12 mouse cellular contexts compared by ENCODE assay signal in genomic region chr4:3228476-3228875, GRCm38 (mm10). TPM values are rescaled to one million over a fixed set of nuclear protein-coding genes. Genes with fewer than 3 reads are reported as not detected.
DNase-seq lines count a peak whose midpoint lies in the region; ATAC-seq and TF ChIP-seq lines count a peak whose summit lies in the region.
"Had no signal": no experiment of that assay in that cellular context is flagged by ENCODE, and none has a peak within 500 bp of the region (broad histone marks: within the 10 kb centered on the region; RNA-seq: fewer than 3 reads in every experiment).

No protein-coding gene starts in this region.

- H3K4me2 ChIP-seq in intestine, embryonic 14.5 days (ENCODE audit: low read length) = no peak overlapping the region
- H3K4me2 ChIP-seq in intestine, postnatal 0 days (replicated peaks; ENCODE audit: low read depth) = no peak overlapping the region
- H3K4me2 ChIP-seq in embryonic facial prominence, embryonic 11.5 days (ENCODE audit: low read depth, low read length) = no peak overlapping the region
- no peak overlapping the region for H3K4me2 ChIP-seq in hindbrain, embryonic 16.5 days (ENCODE audit: low read length)
- H3K4me2 ChIP-seq in midbrain, embryonic 14.5 days (ENCODE audit: low read length) = no peak overlapping the region

- no peaks in the 10 kb centered on the region for H3K4me1 ChIP-seq in intestine, embryonic 14.5 days (replicated peaks; ENCODE audit: control insufficient read depth, insufficient read depth, low read length)
- no peaks in the 10 kb centered on the region for H3K4me1 ChIP-seq in intestine, postnatal 0 days (replicated peaks; ENCODE audit: control insufficient read depth, insufficient read depth, low read length)
- no peaks in the 10 kb centered on the region for H3K4me1 ChIP-seq in embryonic facial prominence, embryonic 11.5 days (ENCODE audit: control insufficient read depth, insufficient read depth, low read length)
- H3K4me1 ChIP-seq in hindbrain, embryonic 16.5 days (ENCODE audit: control insufficient read depth, insufficient read depth, low read depth, low read length) = no peaks in the 10 kb centered on the region
- H3K4me1 ChIP-seq in midbrain, embryonic 14.5 days (ENCODE audit: control insufficient read depth, insufficient read depth, low read length) = no peaks in the 10 kb centered on the region
- no peaks in the 10 kb centered on the region for H3K4me1 ChIP-seq in kidney, adult 2 months (ENCODE audit: control insufficient read depth, insufficient read depth, low read length)

- 68% methylated on average over 4 of the region's 4 CpGs for WGBS in intestine, embryonic 14.5 days
- 63% methylated on average over 4 of the region's 4 CpGs for WGBS in intestine, postnatal 0 days
- WGBS in embryonic facial prominence, embryonic 11.5 days = 61% methylated on average over 4 of the region's 4 CpGs
- 70% methylated on average over 4 of the region's 4 CpGs for WGBS in hindbrain, embryonic 16.5 days
- WGBS in midbrain, embryonic 14.5 days = 70% methylated on average over 4 of the region's 4 CpGs
- WGBS in kidney, adult 2 months = 74% methylated on average over 4 of the region's 4 CpGs

- H3K27me3 ChIP-seq in intestine, embryonic 14.5 days (replicated peaks; ENCODE audit: control insufficient read depth, insufficient read depth, low read length) = no peaks in the 10 kb centered on the region
- H3K27me3 ChIP-seq in intestine, postnatal 0 days (replicated peaks; ENCODE audit: control insufficient read depth, insufficient read depth, low read length) = no peaks in the 10 kb centered on the region
- no peaks in the 10 kb centered on the region for H3K27me3 ChIP-seq in embryonic facial prominence, embryonic 11.5 days (ENCODE audit: control insufficient read depth, insufficient read depth, low read length)
- no peaks in the 10 kb centered on the region for H3K27me3 ChIP-seq in hindbrain, embryonic 16.5 days (replicated peaks; ENCODE audit: control insufficient read depth, insufficient read depth, low read length)
- no peaks in the 10 kb centered on the region for H3K27me3 ChIP-seq in midbrain, embryonic 14.5 days (ENCODE audit: control insufficient read depth, insufficient read depth, low read length)
- no peaks in the 10 kb centered on the region for H3K27me3 ChIP-seq in kidney, adult 2 months (replicated peaks; ENCODE audit: control insufficient read depth, insufficient read depth, low read length)

- 0 out of 2 replicates have a peak, but pooled peaks have one; percentile 22 for ATAC-seq in intestine, embryonic 14.5 days (replicated peaks; ENCODE audit: low FRiP score, low TSS enrichment, low read depth)
- no peak for ATAC-seq in intestine, postnatal 0 days
- ATAC-seq in embryonic facial prominence, embryonic 11.5 days (replicated peaks; ENCODE audit: insufficient number of reproducible peaks, low FRiP score, low TSS enrichment, low read depth) = peak; percentile 20; the same call in 1 of the 2 replicates
- ATAC-seq in hindbrain, embryonic 16.5 days = peak; percentile 21; the same call in 1 of the 2 replicates
- peak; percentile 9; the same call in 1 of the 2 replicates for ATAC-seq in midbrain, embryonic 14.5 days (ENCODE audit: low FRiP score, low TSS enrichment)

- H3K9ac ChIP-seq in intestine, embryonic 14.5 days (ENCODE audit: low read length) = no peak overlapping the region
- no peak overlapping the region for H3K9ac ChIP-seq in intestine, postnatal 0 days (ENCODE audit: low read depth, low read length)
- no peak overlapping the region for H3K9ac ChIP-seq in embryonic facial prominence, embryonic 11.5 days (replicated peaks; ENCODE audit: low read length)
- no peak overlapping the region for H3K9ac ChIP-seq in hindbrain, embryonic 16.5 days (ENCODE audit: low read depth, low read length)
- no peak overlapping the region for H3K9ac ChIP-seq in midbrain, embryonic 14.5 days (replicated peaks; ENCODE audit: low read length)

- H3K9me3 ChIP-seq in intestine, embryonic 14.5 days (ENCODE audit: control insufficient read depth, low read length) = peaks cover 11% of the 10 kb centered on the region
- peaks cover 24% of the 10 kb centered on the region for H3K9me3 ChIP-seq in intestine, postnatal 0 days (ENCODE audit: control insufficient read depth)
- peaks cover 28% of the 10 kb centered on the region for H3K9me3 ChIP-seq in embryonic facial prominence, embryonic 11.5 days (replicated peaks; ENCODE audit: control insufficient read depth, low read length)
- H3K9me3 ChIP-seq in hindbrain, embryonic 16.5 days (ENCODE audit: control insufficient read depth, low read length) = peaks cover 36% of the 10 kb centered on the region
- H3K9me3 ChIP-seq in midbrain, embryonic 14.5 days (ENCODE audit: control insufficient read depth, low read length) = peaks cover 55% of the 10 kb centered on the region

- no peaks in the 10 kb centered on the region for H3K36me3 ChIP-seq in intestine, embryonic 14.5 days (ENCODE audit: control insufficient read depth, insufficient read depth, low read length)
- H3K36me3 ChIP-seq in intestine, postnatal 0 days (ENCODE audit: control insufficient read depth, insufficient read depth) = no peaks in the 10 kb centered on the region
- H3K36me3 ChIP-seq in embryonic facial prominence, embryonic 11.5 days (replicated peaks; ENCODE audit: control insufficient read depth, insufficient read depth, low read depth, low read length) = no peaks in the 10 kb centered on the region
- H3K36me3 ChIP-seq in hindbrain, embryonic 16.5 days (ENCODE audit: control insufficient read depth, insufficient read depth, low read length) = no peaks in the 10 kb centered on the region
- H3K36me3 ChIP-seq in midbrain, embryonic 14.5 days (ENCODE audit: control insufficient read depth, insufficient read depth, low read length) = no peaks in the 10 kb centered on the region
- no peaks in the 10 kb centered on the region for H3K36me3 ChIP-seq in kidney, adult 2 months (ENCODE audit: control insufficient read depth, insufficient read depth, low read length)

- DNase-seq in intestine, embryonic 14.5 days (ENCODE audit: low spot score) = no peak
- no peak for DNase-seq in embryonic facial prominence, embryonic 11.5 days (ENCODE audit: low spot score)
- DNase-seq in midbrain, embryonic 14.5 days = no peak
- no peak for DNase-seq in thymus, postnatal 10 days (ENCODE audit: low spot score in 2 of 2)
- no peak for DNase-seq in kidney, adult 2 months
- DNase-seq in adipocyte (ENCODE audit: low spot score) = no peak
- DNase-seq: adrenal gland, adult 8-10 months; cerebellum, adult 2 months; layer of hippocampus, adult 9-11 months; lung, postnatal 14 days had no signal

- no peak for TF ChIP-seq POLR2A in kidney, adult 2 months (IDR thresholded peaks at IDR 0.05; ENCODE audit: low read depth, low read length)

- no peak for TF ChIP-seq CTCF in intestine, postnatal 0 days (IDR thresholded peaks at IDR 0.05; ENCODE audit: low read depth)
- no peak for TF ChIP-seq CTCF in kidney, adult 2 months (conservative IDR thresholded peaks at IDR 0.05; ENCODE audit: insufficient read depth, insufficient read length, low read depth, low read length)

- no peak overlapping the region for H3K4me3 ChIP-seq in intestine, embryonic 14.5 days (ENCODE audit: low read depth, low read length)
- no peak overlapping the region for H3K4me3 ChIP-seq in intestine, postnatal 0 days (ENCODE audit: low read depth, low read length)
- H3K4me3 ChIP-seq in embryonic facial prominence, embryonic 11.5 days (ENCODE audit: low read depth, low read length) = no peak overlapping the region
- H3K4me3 ChIP-seq in hindbrain, embryonic 16.5 days (ENCODE audit: low read length) = no peak overlapping the region
- H3K4me3 ChIP-seq in midbrain, embryonic 14.5 days (replicated peaks; ENCODE audit: low read depth, low read length) = no peak overlapping the region
- no peak overlapping the region for H3K4me3 ChIP-seq in kidney, adult 2 months (ENCODE audit: insufficient read depth, low read depth, low read length)

- no peak overlapping the region for H3K27ac ChIP-seq in intestine, embryonic 14.5 days (ENCODE audit: low read depth)
- H3K27ac ChIP-seq in intestine, postnatal 0 days (ENCODE audit: low read depth, low read length) = no peak overlapping the region
- H3K27ac ChIP-seq in embryonic facial prominence, embryonic 11.5 days (replicated peaks; ENCODE audit: low read depth, low read length) = no peak overlapping the region
- H3K27ac ChIP-seq in hindbrain, embryonic 16.5 days (ENCODE audit: low read depth, low read length) = no peak overlapping the region
- no peak overlapping the region for H3K27ac ChIP-seq in midbrain, embryonic 14.5 days (replicated peaks; ENCODE audit: low read depth, low read length)
- no peak overlapping the region for H3K27ac ChIP-seq in kidney, adult 2 months (ENCODE audit: insufficient read depth, low read depth, low read length)

RNA-seq across cellular contexts. Expression of gene Vmn1r3, which starts 43.3 kb away (rescaled TPM):
- polyA plus RNA-seq in intestine, embryonic 14.5 days (2014; fragmentation: Nextera tagmentation; extraction: Ambion mirVana) = not detected in 2 replicates
- polyA plus RNA-seq in intestine, postnatal 0 days (2015; fragmentation: Nextera tagmentation; extraction: Ambion mirVana) = not detected in 2 replicates
- polyA plus RNA-seq in embryonic facial prominence, embryonic 11.5 days (2014; fragmentation: Nextera tagmentation; extraction: Ambion mirVana) = not detected in 2 replicates
- not detected in 2 replicates for polyA plus RNA-seq in hindbrain, embryonic 16.5 days (2015; fragmentation: Nextera tagmentation; extraction: Ambion mirVana)
- polyA plus RNA-seq in midbrain, embryonic 14.5 days (2014; fragmentation: Nextera tagmentation; extraction: Ambion mirVana) = not detected in 2 replicates
- not detected in 2 replicates for polyA plus RNA-seq in kidney, adult 2 months (2012; rRNA removed)
- polyA plus RNA-seq: cerebellum, adult 2 months had no signal
